Mouse (Mus musculus) embryonic facial prominence, embryonic 12.5 days (tissue): ENCODE results near the gene Defb36. TPM values are rescaled to one million over a fixed set of nuclear protein-coding genes. Genes with fewer than 3 reads are reported as not detected.

Experiments used
- ATAC-seq: fragments of 200-750 bp; cut with Nextera tagmentation; 2 replicates; pipeline ENCODE4 v1.8.0; 2017; ENCODE audit not compliant: insufficient number of reproducible peaks, insufficient read depth, low FRiP score, low TSS enrichment
- H3K27ac ChIP-seq: fragments of 300-500 bp; sonication (generic); 2 replicates; pipeline ENCODE4 v1.5.1; 2016; ENCODE audit warnings: mild to moderate bottlenecking
- H3K27me3 ChIP-seq: fragments of 300-500 bp; sonication (generic); 2 replicates; pipeline ENCODE4 v1.6.1; 2016; ENCODE audit warnings: mild to moderate bottlenecking, moderate library complexity
- H3K36me3 ChIP-seq: fragments of 300-500 bp; sonication (generic); 2 replicates; pipeline ENCODE4 v1.6.1; 2016; ENCODE audit warnings: mild to moderate bottlenecking
- H3K4me1 ChIP-seq: fragments of 300-500 bp; sonication (generic); 2 replicates; pipeline ENCODE4 v1.6.1; 2016
- H3K4me2 ChIP-seq: fragments of 300-500 bp; sonication (generic); replicated peaks from 2 replicates; pipeline ENCODE4 v1.6.1; 2016; ENCODE audit warnings: mild to moderate bottlenecking, moderate library complexity
- H3K4me3 ChIP-seq: fragments of 300-500 bp; sonication (generic); 2 replicates; pipeline ENCODE4 v1.5.1; 2016; ENCODE audit warnings: mild to moderate bottlenecking
- H3K9ac ChIP-seq: fragments of 300-500 bp; sonication (generic); 2 replicates; pipeline ENCODE4 v1.6.1; 2016; ENCODE audit warnings: mild to moderate bottlenecking, moderate library complexity
- H3K9me3 ChIP-seq: fragments of 300-500 bp; sonication (generic); 2 replicates; pipeline ENCODE4 v1.6.1; 2016; ENCODE audit warnings: mild to moderate bottlenecking, moderate library complexity
- WGBS: fragments of 180-500 bp; shearing (Covaris S2); methylation state at CpG from one replicate; pipeline ENCODE4 v1.1.7; 2016; 5-methylcytosine and 5-hydroxymethylcytosine counted together
- polyA plus RNA-seq: library from polyadenylated mRNA; unstranded; fragments of >200 nt; fragmentation: Nextera tagmentation; extraction: Ambion mirVana; gene quantifications from 2 replicates; pipeline ENCODE4 v1.2.1, GENCODE M21; 2016

The Defb36 gene
- polyA plus RNA-seq, 1 experiment from 2014 or later, result not detected

GRCm38 (mm10) chr2:152638865-152639264 is 34.7 kb downstream of the Defb36 start:
- Histone ChIP-seq H3K27me3 (0 out of 2 replicates have a peak, but pooled peaks cover 3% of the 10 kb centered on the region), H3K4me1 (peaks cover 8% of the 10 kb centered on the region; the same call in 1 of the 2 replicates), H3K9ac (no peak overlapping the region), H3K4me3 (no peak overlapping the region), H3K36me3 (no peaks in the 10 kb centered on the region), H3K9me3 (no peaks in the 10 kb centered on the region), H3K27ac (no peak overlapping the region), H3K4me2 (no peak overlapping the region)
- WGBS, result 48% methylated on average over 6 of the region's 6 CpGs
- ATAC-seq, result no peak

- H3K36me3 ChIP-seq, result no peaks in the 10 kb centered on the region
- H3K4me1 ChIP-seq, result peaks cover 8% of the 10 kb centered on the region; the same call in 1 of the 2 replicates
- H3K9me3 ChIP-seq, result no peaks in the 10 kb centered on the region
- WGBS, result 18% methylated on average over 11 of the region's 11 CpGs
- no peak overlapping the region for H3K4me2 ChIP-seq
- no peak overlapping the region for H3K9ac ChIP-seq
- no peaks in the 10 kb centered on the region for H3K27me3 ChIP-seq
- peak; percentile 47; the same call in 1 of the 2 replicates for ATAC-seq
- H3K27ac ChIP-seq, result no peak overlapping the region
- no peak overlapping the region for H3K4me3 ChIP-seq
Observed at GRCm38 (mm10) chr2:152639406-152640113, 35.4 kb downstream of the Defb36 start.

GRCm38 (mm10) chr2:152652901-152653620 is 48.9 kb downstream of the Defb36 start:
- 0 out of 2 replicates have a peak, but pooled peaks cover 3% of the 10 kb centered on the region for H3K4me1 ChIP-seq
- no peaks in the 10 kb centered on the region for H3K36me3 ChIP-seq
- H3K9me3 ChIP-seq, result no peaks in the 10 kb centered on the region
- H3K27ac ChIP-seq, result no peak overlapping the region
- H3K4me3 ChIP-seq, result no peak overlapping the region
- WGBS, result 57% methylated on average over 10 of the region's 10 CpGs
- no peaks in the 10 kb centered on the region for H3K27me3 ChIP-seq
- no peak overlapping the region for H3K4me2 ChIP-seq
- ATAC-seq, result no peak
- H3K9ac ChIP-seq, result no peak overlapping the region

- Histone ChIP-seq H3K4me1 (0 out of 2 replicates have a peak, but pooled peaks cover 3% of the 10 kb centered on the region), H3K4me3 (no peak overlapping the region), H3K27me3 (no peaks in the 10 kb centered on the region), H3K9me3 (no peaks in the 10 kb centered on the region), H3K27ac (no peak overlapping the region), H3K9ac (no peak overlapping the region), H3K4me2 (no peak overlapping the region), H3K36me3 (no peaks in the 10 kb centered on the region)
- no peak for ATAC-seq
- WGBS, result 53% methylated on average over 14 of the region's 14 CpGs
Observed at GRCm38 (mm10) chr2:152653874-152654715, 50.0 kb downstream of the Defb36 start.

- Histone ChIP-seq H3K4me1 (0 out of 2 replicates have a peak, but pooled peaks cover 3% of the 10 kb centered on the region), H3K9ac (no peak overlapping the region), H3K4me2 (no peak overlapping the region), H3K36me3 (no peaks in the 10 kb centered on the region), H3K27me3 (no peaks in the 10 kb centered on the region), H3K27ac (no peak overlapping the region), H3K9me3 (no peaks in the 10 kb centered on the region), H3K4me3 (no peak overlapping the region)
- 61% methylated on average over 10 of the region's 10 CpGs for WGBS
- ATAC-seq, result no peak
Observed at GRCm38 (mm10) chr2:152657398-152657797, 53.3 kb downstream of the Defb36 start.

DNA sequence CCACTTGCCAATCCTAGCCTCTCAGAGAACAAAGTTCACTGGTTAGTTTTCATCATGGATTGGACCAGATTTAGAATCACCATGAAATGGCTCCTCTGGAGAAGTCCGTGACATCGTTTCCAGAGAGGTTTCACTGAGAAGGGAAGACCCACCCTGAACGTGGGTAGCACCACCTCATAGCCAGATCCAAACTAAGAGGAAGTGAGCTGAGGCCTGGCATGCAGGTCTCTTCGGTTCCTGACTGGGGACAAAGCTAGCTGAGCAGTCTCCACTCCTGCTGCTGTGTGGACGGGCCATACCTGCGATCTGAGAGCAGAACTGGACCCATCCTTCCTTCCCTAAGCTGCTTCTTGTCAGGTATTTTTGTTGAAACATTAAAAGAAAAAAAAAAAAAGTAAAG is 57.0 kb downstream of the Defb36 start:
- H3K9ac ChIP-seq, result no peak overlapping the region
- H3K36me3 ChIP-seq, result no peaks in the 10 kb centered on the region
- H3K27ac ChIP-seq, result no peak overlapping the region
- 81% methylated on average over 6 of the region's 6 CpGs for WGBS
- no peak for ATAC-seq
- H3K27me3 ChIP-seq, result no peaks in the 10 kb centered on the region
- H3K4me2 ChIP-seq, result no peak overlapping the region
- H3K4me3 ChIP-seq, result no peak overlapping the region
- H3K4me1 ChIP-seq, result no peaks in the 10 kb centered on the region
- H3K9me3 ChIP-seq, result no peaks in the 10 kb centered on the region

Other genes starting within 250 kb of the Defb36 start
- 4.3 and 4.9 TPM in 2 replicates for gene Nrsn2, start 227.7 kb upstream of the Defb36 start, polyA plus RNA-seq
- 16.9 and 18.1 TPM in 2 replicates for gene Sox12, start 206.3 kb upstream of the Defb36 start, polyA plus RNA-seq
- 71.0 and 73.6 TPM in 2 replicates for gene Zcchc3, start 189.3 kb upstream of the Defb36 start, polyA plus RNA-seq
- 0.27 and 0.31 TPM in 2 replicates for gene 6820408C15Rik, start 188.7 kb upstream of the Defb36 start, polyA plus RNA-seq
- gene Defb23, start 139.7 kb upstream of the Defb36 start, polyA plus RNA-seq, result not detected in 2 replicates
- gene Defb20, start 127.3 kb upstream of the Defb36 start, polyA plus RNA-seq, result not detected in 2 replicates
- gene Defb22, start 114.2 kb upstream of the Defb36 start, polyA plus RNA-seq, result not detected in 2 replicates
- not detected in 2 replicates for gene Defb26, start 92.6 kb upstream of the Defb36 start, polyA plus RNA-seq
- gene Defb28, start 86.1 kb upstream of the Defb36 start, polyA plus RNA-seq, result not detected in 2 replicates
- not detected in 2 replicates for gene Defb29, start 64.2 kb upstream of the Defb36 start, polyA plus RNA-seq
- not detected in 2 replicates for gene Gm17416, start 35.0 kb upstream of the Defb36 start, polyA plus RNA-seq
- gene Defb21, start 31.6 kb upstream of the Defb36 start, polyA plus RNA-seq, result not detected in 2 replicates
- not detected in 2 replicates for gene Defb19, start 24.0 kb upstream of the Defb36 start, polyA plus RNA-seq
- not detected in 2 replicates for gene Defb45, start 4.9 kb upstream of the Defb36 start, polyA plus RNA-seq
- gene Defb25, start 18.7 kb downstream of the Defb36 start, polyA plus RNA-seq, result not detected in 2 replicates
- 1.1 and 1.6 TPM in 2 replicates for gene Rem1, start 22.6 kb downstream of the Defb36 start, polyA plus RNA-seq
- gene H13, start 65.1 kb downstream of the Defb36 start, polyA plus RNA-seq, result 129 and 131 TPM in 2 replicates
- 36.4 and 38.9 TPM in 2 replicates for gene Mcts2, start 82.7 kb downstream of the Defb36 start, polyA plus RNA-seq
- 168 and 170 TPM in 2 replicates for gene Id1, start 131.9 kb downstream of the Defb36 start, polyA plus RNA-seq
- gene Cox4i2, start 149.8 kb downstream of the Defb36 start, polyA plus RNA-seq, result 14.3 and 14.5 TPM in 2 replicates
- gene Bcl2l1, start 227.4 kb downstream of the Defb36 start, polyA plus RNA-seq, result 104 and 105 TPM in 2 replicates
- gene Tpx2, start 243.6 kb downstream of the Defb36 start, polyA plus RNA-seq, result 92.4 and 106 TPM in 2 replicates